Mouse (Mus musculus) forebrain, embryonic 16.5 days (tissue): ENCODE measurements around the gene Gadl1. TPM values are rescaled to one million over a fixed set of nuclear protein-coding genes. Genes with fewer than 3 reads are reported as not detected.

Experiments used
- ATAC-seq: fragments of 200-750 bp; cut with Nextera tagmentation; 2 replicates; pipeline ENCODE4 v1.8.0; 2017; ENCODE audit warnings: mild to moderate bottlenecking, moderate library complexity
- H3K27ac ChIP-seq: fragments of 300-500 bp; sonication (generic); 2 replicates; pipeline ENCODE4 v1.5.1; 2014; ENCODE audit warnings: low read length, control low read depth
- H3K27me3 ChIP-seq: fragments of 300-500 bp; sonication (generic); replicated peaks from 2 replicates; pipeline ENCODE4 v1.6.1; 2014; ENCODE audit warnings: low read length; ENCODE audit not compliant: control insufficient read depth, insufficient read depth
- H3K36me3 ChIP-seq: fragments of 300-500 bp; sonication (generic); 2 replicates; pipeline ENCODE4 v1.6.1; 2014; ENCODE audit not compliant: control insufficient read depth, insufficient read depth
- H3K4me1 ChIP-seq: fragments of 300-500 bp; sonication (generic); replicated peaks from 2 replicates; pipeline ENCODE4 v1.6.1; 2014; ENCODE audit warnings: low read length; ENCODE audit not compliant: control insufficient read depth, insufficient read depth
- H3K4me2 ChIP-seq: fragments of 300-500 bp; sonication (generic); 2 replicates; pipeline ENCODE4 v1.6.1; 2014; ENCODE audit warnings: mild to moderate bottlenecking, low read length, control low read depth
- H3K4me3 ChIP-seq: fragments of 300-500 bp; sonication (generic); replicated peaks from 2 replicates; pipeline ENCODE4 v1.5.1; 2014; ENCODE audit warnings: mild to moderate bottlenecking, low read length, control low read depth
- H3K9ac ChIP-seq: fragments of 300-500 bp; sonication (generic); replicated peaks from 2 replicates; pipeline ENCODE4 v1.6.1; 2014; ENCODE audit warnings: low read depth, low read length, control low read depth
- H3K9me3 ChIP-seq: fragments of 300-500 bp; sonication (generic); 2 replicates; pipeline ENCODE4 v1.6.1; 2016; ENCODE audit warnings: low read length; ENCODE audit not compliant: control insufficient read depth
- WGBS: fragments of 180-500 bp; shearing (Covaris S2); extraction: QIAGEN DNeasy Blood & Tissue Kit; methylation state at CpG from one replicate; pipeline ENCODE4 v1.1.7; 2014; 5-methylcytosine and 5-hydroxymethylcytosine counted together
- polyA plus RNA-seq: library from polyadenylated mRNA; unstranded; fragments of >200 nt; fragmentation: Nextera tagmentation; extraction: Ambion mirVana; gene quantifications from 2 replicates; pipeline ENCODE4 v1.2.1, GENCODE M21; 2015

The Gadl1 gene
- polyA plus RNA-seq, 1 experiment from 2014 or later, result 0.24 TPM

- no peak overlapping the region for H3K9ac ChIP-seq
- no peaks in the 10 kb centered on the region for H3K27me3 ChIP-seq
- H3K4me2 ChIP-seq, result no peak overlapping the region
- H3K4me3 ChIP-seq, result no peak overlapping the region
- H3K4me1 ChIP-seq, result no peaks in the 10 kb centered on the region
- no peaks in the 10 kb centered on the region for H3K36me3 ChIP-seq
- ATAC-seq, result no peak
- WGBS, result 73% methylated on average over 5 of the region's 5 CpGs
- H3K27ac ChIP-seq, result no peak overlapping the region
- H3K9me3 ChIP-seq, result no peaks in the 10 kb centered on the region
Measured at GRCm38 (mm10) chr9:115887571-115887970, 21.7 kb upstream of the Gadl1 start.

DNA sequence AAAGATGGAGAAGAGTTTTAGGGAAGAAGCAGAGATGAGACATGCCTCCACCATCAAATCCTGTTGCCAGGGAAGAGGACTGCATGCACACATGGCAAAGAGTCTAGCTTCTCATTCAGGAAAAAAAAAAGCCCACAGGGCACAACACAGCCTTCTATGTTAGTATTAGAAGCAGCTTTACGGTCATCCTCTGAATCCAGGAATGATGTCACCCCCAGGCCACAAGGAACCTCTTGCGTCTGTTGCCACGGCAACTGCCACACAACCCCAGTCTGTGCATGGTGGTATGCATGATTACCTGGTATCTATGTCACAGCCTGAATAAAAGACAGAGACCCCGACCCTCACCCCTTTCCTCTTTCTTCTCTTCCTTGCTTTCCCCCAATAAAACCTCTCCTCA lies 16.1 kb upstream of the Gadl1 start:
- H3K36me3 ChIP-seq, result no peaks in the 10 kb centered on the region
- WGBS, result 54% methylated on average over 4 of the region's 4 CpGs
- ATAC-seq, result no peak

GRCm38 (mm10) chr9:115893947-115894346 lies 15.3 kb upstream of the Gadl1 start:
- Histone ChIP-seq H3K9me3 (peaks cover 2% of the 10 kb centered on the region; the same call in 1 of the 2 replicates), H3K4me3 (no peak overlapping the region), H3K9ac (no peak overlapping the region), H3K4me2 (no peak overlapping the region), H3K36me3 (no peaks in the 10 kb centered on the region), H3K27ac (no peak overlapping the region), H3K4me1 (no peaks in the 10 kb centered on the region), H3K27me3 (no peaks in the 10 kb centered on the region)
- no peak for ATAC-seq
- WGBS, result 91% methylated on average over 10 of the region's 10 CpGs

More for the DNA sequence above, 16.1 kb upstream of the Gadl1 start:
- H3K4me2 ChIP-seq, result no peak overlapping the region
- no peak overlapping the region for H3K9ac ChIP-seq
- no peaks in the 10 kb centered on the region for H3K4me1 ChIP-seq
- no peaks in the 10 kb centered on the region for H3K27me3 ChIP-seq
- H3K9me3 ChIP-seq, result peaks cover 2% of the 10 kb centered on the region; the same call in 1 of the 2 replicates
- no peak overlapping the region for H3K4me3 ChIP-seq
- no peak overlapping the region for H3K27ac ChIP-seq

DNA sequence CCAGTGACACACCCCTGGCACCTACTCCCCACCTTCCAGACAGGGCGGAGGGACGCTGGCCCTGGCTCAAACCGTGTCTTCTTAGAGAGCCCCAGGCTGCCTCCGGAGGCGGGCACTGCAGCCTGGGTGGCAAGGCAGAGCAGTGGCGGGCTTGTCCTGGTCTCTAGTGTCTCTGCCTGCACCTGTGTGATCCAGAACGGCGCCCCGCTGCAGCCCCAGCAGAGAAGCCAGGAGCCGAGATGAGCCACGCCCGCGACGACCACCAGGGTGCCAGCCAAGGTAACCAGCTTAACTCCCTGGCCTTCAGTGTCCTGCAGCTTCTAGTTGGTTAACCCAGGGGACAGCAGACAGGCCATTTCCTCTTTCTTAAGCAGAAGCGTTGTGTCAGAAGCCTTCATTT lies 930 bp upstream of the Gadl1 start:
- H3K4me2 ChIP-seq, result no peak overlapping the region
- no peaks in the 10 kb centered on the region for H3K36me3 ChIP-seq
- H3K9ac ChIP-seq, result no peak overlapping the region
- H3K4me3 ChIP-seq, result no peak overlapping the region
- H3K27ac ChIP-seq, result no peak overlapping the region
- H3K4me1 ChIP-seq, result no peaks in the 10 kb centered on the region; the same call in 1 of the 2 replicates
- H3K27me3 ChIP-seq, result no peaks in the 10 kb centered on the region; the same call in 1 of the 2 replicates
- no peak for ATAC-seq
- H3K9me3 ChIP-seq, result no peaks in the 10 kb centered on the region
- WGBS, result 7% methylated on average over 15 of the region's 15 CpGs

DNA sequence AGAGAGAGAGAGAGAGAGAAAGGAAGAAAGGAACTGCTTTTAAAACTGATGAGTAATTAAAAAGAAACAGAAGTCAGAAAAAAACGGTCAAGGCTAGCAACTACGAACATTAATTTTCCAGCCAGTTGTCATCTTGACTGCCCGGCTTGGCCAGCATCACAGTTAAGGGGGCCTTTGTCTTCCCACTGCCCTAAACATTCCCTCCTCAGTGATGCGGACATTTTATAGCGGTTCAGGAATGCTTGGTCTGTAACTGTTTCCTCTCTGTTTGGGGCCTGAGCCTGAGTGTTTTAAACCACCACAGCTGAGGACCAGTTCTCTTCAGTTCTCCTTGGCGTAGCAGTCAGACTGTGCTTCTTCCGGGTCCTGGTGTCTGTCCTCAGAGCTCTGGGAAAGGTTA lies 4.8 kb downstream of the Gadl1 start:
- Histone ChIP-seq H3K4me1 (peaks cover 6% of the 10 kb centered on the region; the same call in 1 of the 2 replicates), H3K9ac (no peak overlapping the region), H3K27ac (no peak overlapping the region), H3K4me3 (no peak overlapping the region), H3K9me3 (no peaks in the 10 kb centered on the region), H3K27me3 (no peaks in the 10 kb centered on the region), H3K4me2 (no peak overlapping the region), H3K36me3 (no peaks in the 10 kb centered on the region)
- no peak for ATAC-seq
- 72% methylated on average over 7 of the region's 7 CpGs for WGBS

- Histone ChIP-seq H3K27ac (no peak overlapping the region; the same call in 1 of the 2 replicates), H3K9me3 (no peaks in the 10 kb centered on the region), H3K4me1 (peaks cover 6% of the 10 kb centered on the region; the same call in 1 of the 2 replicates), H3K9ac (no peak overlapping the region), H3K4me2 (no peak overlapping the region), H3K36me3 (no peaks in the 10 kb centered on the region), H3K4me3 (no peak overlapping the region), H3K27me3 (no peaks in the 10 kb centered on the region)
- peak; percentile 47; the same call in 1 of the 2 replicates for ATAC-seq
- WGBS, result 36% methylated on average over 14 of the region's 14 CpGs
Measured at GRCm38 (mm10) chr9:115915586-115916270, 6.5 kb downstream of the Gadl1 start.

DNA sequence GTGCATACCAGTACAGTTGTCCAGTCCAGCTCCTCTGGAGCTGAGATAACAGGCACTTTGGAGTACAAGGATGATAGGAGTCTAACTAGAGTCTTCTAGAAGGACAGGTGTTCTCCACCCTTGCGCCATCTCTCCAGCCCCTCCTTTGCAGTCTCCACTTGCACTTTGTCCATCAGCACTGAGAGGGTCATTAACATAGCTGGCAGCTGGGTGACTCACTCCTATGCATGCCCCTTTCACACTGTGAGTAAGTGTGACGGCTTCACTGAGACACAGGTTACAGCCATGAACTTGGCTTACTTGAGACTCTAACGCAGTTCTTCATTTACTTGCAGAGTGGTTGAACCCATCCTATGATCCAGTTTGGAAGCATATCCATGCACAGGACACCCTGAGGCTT lies 10.5 kb downstream of the Gadl1 start:
- no peak overlapping the region for H3K4me3 ChIP-seq
- H3K9ac ChIP-seq, result no peak overlapping the region
- H3K4me2 ChIP-seq, result no peak overlapping the region
- H3K9me3 ChIP-seq, result no peaks in the 10 kb centered on the region
- no peak overlapping the region for H3K27ac ChIP-seq
- peaks cover 6% of the 10 kb centered on the region; the same call in 1 of the 2 replicates for H3K4me1 ChIP-seq
- no peaks in the 10 kb centered on the region for H3K36me3 ChIP-seq
- no peak for ATAC-seq
- 91% methylated on average over 3 of the region's 3 CpGs for WGBS
- H3K27me3 ChIP-seq, result no peaks in the 10 kb centered on the region

DNA sequence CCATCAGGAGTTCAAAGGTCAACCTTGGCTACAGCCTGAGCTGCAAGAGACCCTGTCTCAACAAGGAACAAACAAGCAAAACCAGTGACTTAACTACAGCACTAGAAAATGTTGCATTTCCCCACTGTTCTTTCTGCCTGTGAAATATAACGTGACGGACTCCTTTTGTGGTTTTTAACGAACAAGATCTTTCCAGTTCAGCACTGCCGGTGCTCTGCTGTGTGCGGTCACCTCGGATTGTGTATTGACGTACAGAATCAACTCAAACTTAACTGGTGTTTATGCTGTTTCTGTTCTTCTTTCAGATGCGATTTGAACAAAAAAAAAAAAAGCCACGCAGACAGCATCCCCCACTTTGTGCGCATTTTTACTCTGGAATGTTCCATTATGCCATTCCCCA lies 13.4 kb downstream of the Gadl1 start:
- WGBS, result 74% methylated on average over 10 of the region's 10 CpGs
- H3K4me1 ChIP-seq, result no peaks in the 10 kb centered on the region
- no peak overlapping the region for H3K4me3 ChIP-seq
- H3K27ac ChIP-seq, result no peak overlapping the region
- no peak overlapping the region for H3K4me2 ChIP-seq
- H3K27me3 ChIP-seq, result no peaks in the 10 kb centered on the region
- ATAC-seq, result no peak
- H3K36me3 ChIP-seq, result no peaks in the 10 kb centered on the region
- H3K9ac ChIP-seq, result no peak overlapping the region
- H3K9me3 ChIP-seq, result no peaks in the 10 kb centered on the region

- Histone ChIP-seq H3K4me2 (no peak overlapping the region), H3K27me3 (no peaks in the 10 kb centered on the region), H3K36me3 (no peaks in the 10 kb centered on the region), H3K9me3 (no peaks in the 10 kb centered on the region), H3K4me1 (no peaks in the 10 kb centered on the region), H3K27ac (no peak overlapping the region), H3K4me3 (no peak overlapping the region), H3K9ac (no peak overlapping the region)
- 100% methylated on average over 1 of the region's 1 CpGs for WGBS
- ATAC-seq, result no peak
Measured at GRCm38 (mm10) chr9:115924094-115924493, 14.8 kb downstream of the Gadl1 start.
